Mouse (Mus musculus) liver, postnatal 0 days (tissue): ENCODE data around the gene Dctn2.

Experiments
- CTCF ChIP-seq: sonication (generic); IDR thresholded peaks from 2 replicates; pipeline ENCODE4 v1.5.1; 2016; ENCODE audit warnings: antibody characterized with exemption, low read depth
- EP300 ChIP-seq: IDR thresholded peaks from 2 replicates; pipeline ENCODE4 v1.6.1; 2016; ENCODE audit warnings: antibody characterized with exemption, low read depth, mild to moderate bottlenecking

DNA sequence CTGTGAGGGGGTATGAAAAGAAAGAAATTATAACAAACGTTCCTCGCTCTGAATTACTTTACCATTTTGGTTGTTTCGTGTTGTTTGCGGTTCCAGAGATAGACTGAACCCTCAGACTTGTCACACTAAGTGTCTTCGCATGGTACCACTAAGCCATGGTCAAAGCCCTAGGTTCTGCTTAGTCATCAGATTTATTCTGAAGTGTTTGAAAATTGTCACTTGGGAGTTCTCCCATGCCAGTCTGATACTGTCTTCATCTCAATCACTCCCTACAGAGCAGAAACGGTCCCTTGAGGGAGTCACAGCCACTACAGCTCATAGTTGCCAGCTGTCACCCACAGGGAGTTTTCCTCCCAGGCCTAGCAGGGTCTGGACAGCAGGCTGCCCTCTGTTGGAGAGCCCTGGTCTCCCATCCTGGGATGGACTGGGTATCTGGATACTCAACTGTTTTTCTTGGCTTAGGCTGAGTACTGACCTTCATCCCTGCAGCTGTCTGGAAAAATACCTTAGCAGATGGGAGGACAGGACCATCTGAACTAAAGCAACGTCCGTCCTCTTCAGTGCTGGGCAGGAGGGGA, 39.8 kb upstream of the Dctn2 start:
- peak; percentile 51 for TF ChIP-seq CTCF
- no peak for TF ChIP-seq EP300
